Mouse (Mus musculus): ENCODE results near the gene Spata7.

DNA sequence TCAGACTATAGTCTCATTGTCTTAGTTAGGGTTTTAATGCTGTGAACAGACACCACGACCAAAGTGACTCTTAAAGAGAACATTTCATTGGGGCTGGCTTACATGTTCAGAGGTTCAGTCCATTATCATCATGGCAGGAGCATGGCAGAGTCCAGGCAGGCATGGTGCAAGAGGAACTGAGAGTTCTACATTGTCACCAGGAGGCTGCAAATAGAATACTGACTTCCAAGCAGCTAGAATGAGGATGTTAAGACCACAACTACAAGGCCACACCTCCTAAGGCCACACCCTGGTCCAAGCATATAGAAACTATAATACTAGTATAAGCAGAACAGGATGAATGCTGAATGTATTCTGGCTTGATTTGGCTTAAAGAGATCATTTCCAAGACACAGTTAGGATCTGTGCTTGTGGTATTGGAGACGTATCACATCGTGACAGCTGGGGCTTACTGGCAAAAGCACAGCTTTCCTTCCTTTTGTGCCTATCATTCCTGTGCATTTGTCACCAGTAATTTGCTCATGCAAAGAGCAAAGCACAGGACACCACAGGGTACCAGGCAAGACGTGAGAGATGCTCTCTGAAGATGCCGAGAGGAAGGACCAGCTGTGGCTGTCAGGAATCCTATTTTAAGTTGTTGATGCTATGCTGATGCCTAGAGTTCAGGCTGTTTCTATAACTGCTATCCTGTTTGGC, 21.2 kb upstream of the Spata7 start:
- TF ChIP-seq CTCF (IDR thresholded peaks at IDR 0.05; ENCODE audit: insufficient read depth, low read depth, low read length), result no peak
- no peak for TF ChIP-seq POLR2A (IDR thresholded peaks at IDR 0.05; ENCODE audit: insufficient read depth, low read depth, low read length)

All from olfactory bulb, adult 2 months (tissue).